Mouse (Mus musculus): Measurements from ENCODE around the gene Baz2b. TPM values are rescaled to one million over a fixed set of nuclear protein-coding genes. Genes with fewer than 3 reads are reported as not detected.

Baz2b gene
- total RNA-seq, 2 experiments from 2014 or later: 64.2 to 67.9 TPM

GRCm38 (mm10) chr2:60054808-60055535, 154.7 kb downstream of the Baz2b start:
- no peak for DNase-seq (ENCODE audit: extremely low spot score in 1 of 2, low spot score in 2 of 2)
- no peak overlapping the region for H3K4me3 ChIP-seq
- H3K27ac ChIP-seq: no peak overlapping the region
- no peak for TF ChIP-seq CTCF (IDR thresholded peaks at IDR 0.05)
- intact Hi-C loops (cut with DNase I): no loop called here

GRCm38 (mm10) chr2:60053222-60054010, 156.2 kb downstream of the Baz2b start:
- no peak for DNase-seq (ENCODE audit: extremely low spot score in 1 of 2, low spot score in 2 of 2)
- intact Hi-C loops (cut with DNase I): no loop called here
- H3K4me3 ChIP-seq: no peak overlapping the region
- no peak for TF ChIP-seq CTCF (IDR thresholded peaks at IDR 0.05)
- H3K27ac ChIP-seq: no peak overlapping the region

GRCm38 (mm10) chr2:60050667-60051460, 158.8 kb downstream of the Baz2b start:
- no peak for DNase-seq (ENCODE audit: extremely low spot score in 1 of 2, low spot score in 2 of 2)
- intact Hi-C loops (cut with DNase I): no loop called here
- Histone ChIP-seq H3K27ac (no peak overlapping the region), H3K4me3 (no peak overlapping the region)
- TF ChIP-seq CTCF (IDR thresholded peaks at IDR 0.05): no peak

- no peak for DNase-seq (ENCODE audit: extremely low spot score in 1 of 2, low spot score in 2 of 2)
- intact Hi-C loops (cut with DNase I): no loop called here
- Histone ChIP-seq H3K4me3 (no peak overlapping the region), H3K27ac (no peak overlapping the region)
- TF ChIP-seq CTCF (IDR thresholded peaks at IDR 0.05): no peak
These were observed 159.8 kb downstream of the Baz2b start for GRCm38 (mm10) chr2:60049889-60050288.

- intact Hi-C loops (cut with DNase I): no loop called here
- no peak for DNase-seq (ENCODE audit: extremely low spot score in 1 of 2, low spot score in 2 of 2)
- TF ChIP-seq CTCF (IDR thresholded peaks at IDR 0.05): no peak
- no peak overlapping the region for H3K4me3 ChIP-seq
- H3K27ac ChIP-seq: no peak overlapping the region
These were observed 160.3 kb downstream of the Baz2b start for GRCm38 (mm10) chr2:60049351-60049750.

GRCm38 (mm10) chr2:60045995-60046394, 163.6 kb downstream of the Baz2b start:
- intact Hi-C loops (cut with DNase I): no loop called here
- no peak for TF ChIP-seq CTCF (IDR thresholded peaks at IDR 0.05)
- no peak overlapping the region for H3K4me3 ChIP-seq
- DNase-seq (ENCODE audit: extremely low spot score in 1 of 2, low spot score in 2 of 2): no peak
- no peak overlapping the region for H3K27ac ChIP-seq

GRCm38 (mm10) chr2:60044988-60045387, 164.7 kb downstream of the Baz2b start:
- Histone ChIP-seq H3K27ac (no peak overlapping the region), H3K4me3 (no peak overlapping the region)
- intact Hi-C loops (cut with DNase I): no loop called here
- no peak for DNase-seq (ENCODE audit: extremely low spot score in 1 of 2, low spot score in 2 of 2)
- TF ChIP-seq CTCF (IDR thresholded peaks at IDR 0.05): peak; percentile 36

GRCm38 (mm10) chr2:60044540-60044939, 165.1 kb downstream of the Baz2b start:
- no peak; the same call in 1 of the 2 replicates for TF ChIP-seq CTCF (IDR thresholded peaks at IDR 0.05)
- intact Hi-C loops (cut with DNase I): no loop called here
- Histone ChIP-seq H3K27ac (no peak overlapping the region), H3K4me3 (no peak overlapping the region)
- no peak for DNase-seq (ENCODE audit: extremely low spot score in 1 of 2, low spot score in 2 of 2)

- no peak for TF ChIP-seq CTCF (IDR thresholded peaks at IDR 0.05)
- DNase-seq (ENCODE audit: extremely low spot score in 1 of 2, low spot score in 2 of 2): no peak
- Histone ChIP-seq H3K4me3 (no peak overlapping the region), H3K27ac (no peak overlapping the region)
- intact Hi-C loops (cut with DNase I): no loop called here
These were observed 166.9 kb downstream of the Baz2b start for GRCm38 (mm10) chr2:60042699-60043098.

- TF ChIP-seq CTCF (IDR thresholded peaks at IDR 0.05): no peak
- no peak overlapping the region for H3K4me3 ChIP-seq
- no peak overlapping the region for H3K27ac ChIP-seq
- intact Hi-C loops (cut with DNase I): no loop called here
- no peak for DNase-seq (ENCODE audit: extremely low spot score in 1 of 2, low spot score in 2 of 2)
These were observed 168.0 kb downstream of the Baz2b start for GRCm38 (mm10) chr2:60041485-60042274.

GRCm38 (mm10) chr2:60040162-60040561, 169.5 kb downstream of the Baz2b start:
- H3K27ac ChIP-seq: no peak overlapping the region
- DNase-seq (ENCODE audit: extremely low spot score in 1 of 2, low spot score in 2 of 2): no peak
- H3K4me3 ChIP-seq: no peak overlapping the region
- intact Hi-C loops (cut with DNase I): no loop called here
- no peak for TF ChIP-seq CTCF (IDR thresholded peaks at IDR 0.05)
